Mouse (Mus musculus) intestine, embryonic 14.5 days (tissue): ENCODE measurements around the gene Gm13057. TPM values are rescaled to one million over a fixed set of nuclear protein-coding genes. Genes with fewer than 3 reads are reported as not detected.
"Not testable (repeated sequence)": the region's sequence is repeated elsewhere in the genome, so short reads cannot be mapped to it uniquely, and the experiment has no call there.

Experiments
- ATAC-seq: fragments of 200-750 bp; cut with Nextera tagmentation; replicated peaks from 2 replicates; pipeline ENCODE4 v1.8.0; 2017; ENCODE audit warnings: low read depth, moderate number of reproducible peaks, moderate TSS enrichment, moderate library complexity; ENCODE audit not compliant: low FRiP score, low TSS enrichment
- DNase-seq: peaks from one replicate; pipeline ENCODE4 v3.0.0-alpha.2; 2018; ENCODE audit warnings: low spot score
- H3K27ac ChIP-seq: fragments of 300-500 bp; sonication (generic); 2 replicates; pipeline ENCODE4 v1.5.1; 2014; ENCODE audit warnings: low read depth, mild to moderate bottlenecking, control low read depth
- H3K27me3 ChIP-seq: fragments of 300-500 bp; sonication (generic); replicated peaks from 2 replicates; pipeline ENCODE4 v1.6.1; 2014; ENCODE audit warnings: low read length, control low read depth; ENCODE audit not compliant: control insufficient read depth, insufficient read depth
- H3K36me3 ChIP-seq: fragments of 300-500 bp; sonication (generic); 2 replicates; pipeline ENCODE4 v1.6.1; 2014; ENCODE audit warnings: low read length, control low read depth; ENCODE audit not compliant: control insufficient read depth, insufficient read depth
- H3K4me1 ChIP-seq: fragments of 300-500 bp; sonication (generic); replicated peaks from 2 replicates; pipeline ENCODE4 v1.6.1; 2014; ENCODE audit warnings: low read length, control low read depth, mixed read lengths; ENCODE audit not compliant: control insufficient read depth, insufficient read depth
- H3K4me2 ChIP-seq: fragments of 300-500 bp; sonication (generic); 2 replicates; pipeline ENCODE4 v1.6.1; 2014; ENCODE audit warnings: low read length
- H3K4me3 ChIP-seq: fragments of 300-500 bp; sonication (generic); 2 replicates; pipeline ENCODE4 v1.5.1; 2014; ENCODE audit warnings: low read depth, low read length, control low read depth, mixed read lengths
- H3K9ac ChIP-seq: fragments of 300-500 bp; sonication (generic); 2 replicates; pipeline ENCODE4 v1.6.1; 2014; ENCODE audit warnings: mild to moderate bottlenecking, low read length
- H3K9me3 ChIP-seq: fragments of 300-500 bp; sonication (generic); 2 replicates; pipeline ENCODE4 v1.6.1; 2016; ENCODE audit warnings: low read length, control low read depth; ENCODE audit not compliant: control insufficient read depth
- WGBS: fragments of 180-500 bp; shearing (Covaris S2); extraction: QIAGEN DNeasy Blood & Tissue Kit; methylation state at CpG from one replicate; pipeline ENCODE4 v1.1.7; 2014; 5-methylcytosine and 5-hydroxymethylcytosine counted together
- polyA plus RNA-seq: library from polyadenylated mRNA; unstranded; fragments of >200 nt; fragmentation: Nextera tagmentation; extraction: Ambion mirVana; gene quantifications from 2 replicates; pipeline ENCODE4 v1.2.1, GENCODE M21; 2014

The Gm13057 gene
- not detected in 2 replicates for polyA plus RNA-seq

- H3K27me3 ChIP-seq, H3K36me3 ChIP-seq, DNase-seq, H3K4me2 ChIP-seq, H3K27ac ChIP-seq, H3K9ac ChIP-seq, H3K9me3 ChIP-seq, H3K4me1 ChIP-seq, H3K4me3 ChIP-seq, ATAC-seq: not testable (repeated sequence)
- WGBS: no CpG with 5 or more reads among the region's 3 CpGs
Measured at GRCm38 (mm10) chr4:143551400-143551799, at the start of gene Gm13057, which contains the start of gene BC080695. Gene Gm13057, plus strand, starts transcription at chr4:143551709. Gene BC080695, plus strand, starts transcription at chr4:143551700.

GRCm38 (mm10) chr4:143511043-143511442 is 40.5 kb upstream of the Gm13057 start, which contains the start of gene Gm13043:
Gene Gm13043, plus strand, starts transcription at chr4:143511343.
- Histone ChIP-seq H3K4me2 (no peak within 1 kb of the TSS), H3K4me1 (no peaks in the 10 kb centered on the region), H3K27me3 (no peaks in the 10 kb centered on the region), H3K4me3 (no peak within 1 kb of the TSS), H3K27ac (no peak within 1 kb of the TSS), H3K36me3 (no peaks in the 10 kb centered on the region), H3K9ac (no peak within 1 kb of the TSS), H3K9me3 (no peaks in the 10 kb centered on the region)
- DNase-seq (no peak), ATAC-seq (no peak)
- 88% methylated on average over 3 of the region's 3 CpGs for WGBS

- not testable (repeated sequence) for ATAC-seq
Measured at GRCm38 (mm10) chr4:143535654-143536053, 15.9 kb upstream of the Gm13057 start, which contains the start of gene Gm13040. Gene Gm13040, plus strand, starts transcription at chr4:143535954.

More at GRCm38 (mm10) chr4:143535654-143536053, 15.9 kb upstream of the Gm13057 start, which contains the start of gene Gm13040:
- H3K4me3 ChIP-seq, H3K36me3 ChIP-seq, H3K9ac ChIP-seq, H3K27ac ChIP-seq, H3K27me3 ChIP-seq, H3K4me2 ChIP-seq, H3K4me1 ChIP-seq, DNase-seq, H3K9me3 ChIP-seq: not testable (repeated sequence)
- WGBS: no CpG with 5 or more reads among the region's 3 CpGs

Other genes with a start within 250 kb of the Gm13057 start
- gene Lrrc38, start 202.0 kb upstream of the Gm13057 start, polyA plus RNA-seq: 0.18 TPM in 1 of 2 replicates, not detected in the other
- not detected in 2 replicates for gene Pramel1, start 157.3 kb upstream of the Gm13057 start, polyA plus RNA-seq
- gene Pramef8, start 139.3 kb upstream of the Gm13057 start, polyA plus RNA-seq: 15.0 and 16.3 TPM in 2 replicates
- gene Oog4, start 101.4 kb upstream of the Gm13057 start, polyA plus RNA-seq: not detected in 2 replicates
- not detected in 2 replicates for gene Gm13043, start 40.4 kb upstream of the Gm13057 start, polyA plus RNA-seq
- not detected in 2 replicates for gene Gm13040, start 15.8 kb upstream of the Gm13057 start, polyA plus RNA-seq
- not detected in 2 replicates for gene BC080695, start within 50 bp of the Gm13057 start, polyA plus RNA-seq
- not detected in 2 replicates for gene Gm13083, start 63.3 kb downstream of the Gm13057 start, polyA plus RNA-seq
- not detected in 2 replicates for gene Gm13088, start 105.5 kb downstream of the Gm13057 start, polyA plus RNA-seq
- gene Gm13089, start 151.0 kb downstream of the Gm13057 start, polyA plus RNA-seq: not detected in 2 replicates
- not detected in 2 replicates for gene Gm13078, start 167.7 kb downstream of the Gm13057 start, polyA plus RNA-seq
- gene Gm13023, start 237.6 kb downstream of the Gm13057 start, polyA plus RNA-seq: not detected in 2 replicates